Mouse (Mus musculus) embryonic fibroblast, embryonic 13.5 days (primary cell): ENCODE results near the gene Eif4e3. TPM values are rescaled to one million over a fixed set of nuclear protein-coding genes. Genes with fewer than 3 reads are reported as not detected.

Source experiments
- H3K27ac ChIP-seq: 2 replicates; pipeline ENCODE4 v1.5.1; 2012; ENCODE audit warnings: low read length, control low read depth, inconsistent platforms; ENCODE audit not compliant: insufficient read depth
- H3K4me1 ChIP-seq: 2 replicates; pipeline ENCODE4 v1.6.1; 2011; ENCODE audit warnings: low read length; ENCODE audit not compliant: control insufficient read depth, insufficient read depth
- H3K4me3 ChIP-seq: 2 replicates; pipeline ENCODE4 v1.5.1; 2011; ENCODE audit warnings: mild to moderate bottlenecking, control low read depth, low read length; ENCODE audit not compliant: insufficient read depth
- CTCF ChIP-seq: IDR thresholded peaks from 2 replicates; pipeline ENCODE4 v1.5.1; 2011; ENCODE audit warnings: mild to moderate bottlenecking, control low read depth, low read length, moderate library complexity, borderline replicate concordance; ENCODE audit not compliant: insufficient read depth
- POLR2A ChIP-seq: IDR thresholded peaks from 2 replicates; pipeline ENCODE4 v1.6.1; 2011; ENCODE audit warnings: low read depth, mild to moderate bottlenecking, control low read depth, low read length, moderate library complexity
- polyA plus RNA-seq: library from polyadenylated mRNA; stranded (reverse); fragments of >200 nt; gene quantifications from 2 replicates; pipeline ENCODE4 v1.2.4, GENCODE M21; 2011; ENCODE audit warnings: low read depth; ENCODE audit not compliant: missing spikeins, insufficient read length

Gene Eif4e3
- polyA plus RNA-seq, 1 experiment, result 13.5 TPM

- Histone ChIP-seq H3K4me1 (no peaks in the 10 kb centered on the region), H3K4me3 (no peak overlapping the region), H3K27ac (no peak overlapping the region)
- TF ChIP-seq POLR2A (no peak), CTCF (no peak)
These were observed 67.3 kb downstream of the Eif4e3 start for GRCm38 (mm10) chr6:99599229-99599628.

- Histone ChIP-seq H3K4me1 (no peaks in the 10 kb centered on the region), H3K4me3 (no peak overlapping the region), H3K27ac (no peak overlapping the region)
- TF ChIP-seq POLR2A (no peak), CTCF (no peak)
These were observed 89.5 kb downstream of the Eif4e3 start for GRCm38 (mm10) chr6:99577040-99577439.

GRCm38 (mm10) chr6:99575633-99576032, 90.9 kb downstream of the Eif4e3 start:
- H3K27ac ChIP-seq, result no peak overlapping the region
- no peak overlapping the region for H3K4me3 ChIP-seq
- no peaks in the 10 kb centered on the region for H3K4me1 ChIP-seq
- no peak for TF ChIP-seq POLR2A
- TF ChIP-seq CTCF, result no peak

Other genes with a start within 250 kb of the Eif4e3 start
- 135 and 137 TPM in 2 replicates for gene Foxp1, start 144.1 kb downstream of the Eif4e3 start, polyA plus RNA-seq
- 3.6 and 5.2 TPM in 2 replicates for gene Gm20696, start within 50 bp of the Eif4e3 start, polyA plus RNA-seq
- 0.33 and 2.4 TPM in 2 replicates for gene Gpr27, start 25.9 kb upstream of the Eif4e3 start, polyA plus RNA-seq
- not detected in 2 replicates for gene Prok2, start 59.6 kb upstream of the Eif4e3 start, polyA plus RNA-seq